Mouse (Mus musculus) testis, adult 2 months (tissue): ENCODE results near the gene Ccdc12.

Experiments
- CTCF ChIP-seq: fragments of 200-500 bp; IDR thresholded peaks from 2 replicates; pipeline ENCODE4 v1.5.1; 2012; ENCODE audit warnings: low read depth, mild to moderate bottlenecking, inconsistent platforms, low read length, moderate library complexity; ENCODE audit not compliant: control insufficient read depth, insufficient read depth, insufficient replicate concordance
- POLR2A ChIP-seq: fragments of 200-500 bp; IDR thresholded peaks from 2 replicates; pipeline ENCODE4 v1.6.1; 2012; ENCODE audit warnings: low read depth, mild to moderate bottlenecking, inconsistent platforms, low read length, moderate library complexity; ENCODE audit not compliant: control insufficient read depth

GRCm38 (mm10) chr9:110742951-110743455, 86.7 kb downstream of the Ccdc12 start:
- TF ChIP-seq CTCF (no peak), POLR2A (no peak)
